Mouse (Mus musculus): ENCODE results near the gene Maf.

Maf gene

DNA sequence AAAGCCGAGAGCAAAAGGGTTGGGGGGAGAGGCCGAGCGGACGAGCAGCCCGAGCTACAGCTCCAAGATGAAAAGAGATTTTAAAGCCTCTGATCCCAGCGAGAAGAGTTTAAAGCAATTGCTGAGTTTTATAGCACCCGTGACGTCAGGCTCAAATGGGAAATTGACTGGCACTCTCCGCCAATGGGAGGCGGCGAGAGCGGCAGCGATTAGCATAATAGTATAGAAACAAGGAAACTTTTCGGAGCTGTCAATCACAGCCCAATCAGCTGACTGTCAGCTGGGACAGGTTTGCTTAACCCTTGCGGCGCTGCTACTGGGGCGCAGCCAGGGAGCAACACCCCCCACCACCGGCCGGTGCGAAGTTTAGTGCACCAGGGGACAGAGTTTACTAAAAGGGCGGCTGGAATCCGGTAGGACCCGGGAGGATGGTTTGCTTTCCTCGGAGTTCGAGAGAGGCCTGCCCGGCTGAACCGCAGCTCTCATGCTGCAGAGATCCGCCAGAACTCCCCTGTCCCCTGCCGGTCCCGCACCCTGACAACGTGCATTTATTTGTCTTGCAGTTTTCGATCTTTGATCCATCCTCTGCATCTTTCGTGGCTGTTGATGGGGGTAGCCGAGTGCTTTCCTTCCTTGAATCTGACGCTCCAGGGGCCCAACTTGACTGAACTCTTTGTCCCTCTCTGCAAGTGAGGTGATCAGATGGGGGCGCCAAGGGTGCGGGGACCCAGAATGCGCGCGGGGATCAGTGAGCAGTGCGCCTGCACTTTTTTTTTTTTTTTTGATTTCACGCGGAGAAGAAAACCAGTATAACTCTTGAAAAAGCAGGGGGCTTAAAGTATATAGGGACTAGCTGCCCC, at the start of gene Maf:
Gene Maf (minus strand): TSS at position 64 of the 860 bp plus-strand sequence.
- DNase-seq (ENCODE audit: low read depth, low spot score), result no peak

DNA sequence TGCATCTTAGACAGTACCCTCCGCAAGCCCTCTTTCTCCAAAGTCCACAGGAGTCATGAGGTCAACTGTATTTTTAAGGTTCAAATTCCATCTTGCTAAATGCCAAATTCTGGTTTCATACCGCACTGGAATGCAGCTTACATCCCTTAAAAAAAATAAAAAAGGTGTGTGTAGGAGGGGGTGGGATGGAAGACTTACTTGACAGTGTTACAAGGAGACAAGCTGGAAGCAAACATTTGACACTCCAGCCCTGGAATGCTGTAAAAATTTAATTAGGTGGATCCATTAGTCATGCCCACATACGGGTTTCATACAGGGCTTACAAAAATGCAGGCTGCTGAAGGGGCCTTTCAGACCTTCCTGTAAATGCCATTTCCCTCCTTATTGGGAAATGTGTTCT, 49.4 kb upstream of the Maf start:
- DNase-seq (ENCODE audit: low read depth, low spot score), result no peak

DNA sequence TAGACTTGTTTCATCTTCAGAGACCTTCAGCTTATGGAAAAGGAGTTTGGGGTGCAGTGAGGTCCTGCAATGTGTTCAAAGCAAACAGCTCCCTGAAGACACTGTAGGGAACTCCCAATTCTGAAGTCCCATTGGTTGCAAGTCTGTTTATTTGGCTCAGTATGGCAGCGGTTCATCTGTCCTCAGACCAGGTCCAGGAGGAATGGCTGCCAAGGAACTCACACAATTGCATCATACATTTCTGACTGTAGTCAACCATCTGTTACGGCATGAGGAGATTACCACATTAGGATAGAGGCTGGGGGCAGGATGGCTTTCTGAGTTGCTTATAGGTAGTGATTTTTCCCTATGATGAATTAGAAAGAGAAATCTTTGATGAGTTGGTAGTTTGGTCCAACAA, 48.4 kb upstream of the Maf start:
- no peak for DNase-seq (ENCODE audit: low read depth, low spot score)

DNA sequence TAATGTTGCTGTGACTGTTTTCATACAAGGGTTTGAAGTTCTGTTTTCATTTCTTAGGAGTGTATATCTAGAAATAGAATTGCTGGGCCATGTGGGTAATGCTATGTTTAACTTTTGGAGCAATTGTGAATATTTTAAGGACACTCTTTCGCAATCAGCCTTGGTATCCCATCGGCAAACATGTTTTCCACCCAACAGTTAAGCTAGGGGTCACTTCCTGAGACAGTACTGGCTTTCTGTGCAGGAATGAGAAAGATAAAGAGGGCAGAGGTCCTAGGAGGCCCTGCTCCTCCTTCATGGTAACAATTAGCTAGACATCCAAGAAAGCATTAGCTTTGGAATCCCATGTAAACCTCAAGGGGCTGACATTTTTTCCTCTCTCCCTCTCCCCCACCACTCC, 47.1 kb upstream of the Maf start:
- no peak for DNase-seq (ENCODE audit: low read depth, low spot score)

GRCm38 (mm10) chr8:115753801-115754200, 46.2 kb upstream of the Maf start:
- DNase-seq (ENCODE audit: low read depth, low spot score), result no peak

GRCm38 (mm10) chr8:115747426-115747825, 39.8 kb upstream of the Maf start:
- no peak for DNase-seq (ENCODE audit: low read depth, low spot score)

- DNase-seq (ENCODE audit: low read depth, low spot score), result no peak
Observed at GRCm38 (mm10) chr8:115745648-115746047, 38.1 kb upstream of the Maf start.

GRCm38 (mm10) chr8:115743441-115743840, 35.8 kb upstream of the Maf start:
- DNase-seq (ENCODE audit: low read depth, low spot score), result no peak

DNA sequence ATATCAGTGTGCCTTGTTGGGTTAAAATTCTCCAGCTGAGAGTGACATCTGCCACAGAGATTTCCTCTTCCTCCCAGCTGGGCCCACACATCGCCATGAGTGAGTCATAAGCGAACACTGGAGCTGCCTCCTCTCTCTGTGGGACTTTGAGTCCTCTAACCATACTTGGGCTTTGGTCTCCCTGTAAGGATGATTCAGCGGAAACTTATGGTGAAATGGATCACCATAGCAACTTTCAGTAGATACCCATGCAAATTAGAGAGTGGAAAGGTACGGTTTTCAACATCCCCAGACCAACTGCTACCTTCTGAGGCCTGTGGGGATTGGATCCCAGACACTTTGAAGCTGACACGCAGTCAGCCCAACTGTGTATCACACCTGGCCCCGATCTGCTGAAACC, 35.1 kb upstream of the Maf start:
- no peak for DNase-seq (ENCODE audit: low read depth, low spot score)

- DNase-seq (ENCODE audit: low read depth, low spot score), result no peak
Observed at GRCm38 (mm10) chr8:115741964-115742363, 34.4 kb upstream of the Maf start.

DNA sequence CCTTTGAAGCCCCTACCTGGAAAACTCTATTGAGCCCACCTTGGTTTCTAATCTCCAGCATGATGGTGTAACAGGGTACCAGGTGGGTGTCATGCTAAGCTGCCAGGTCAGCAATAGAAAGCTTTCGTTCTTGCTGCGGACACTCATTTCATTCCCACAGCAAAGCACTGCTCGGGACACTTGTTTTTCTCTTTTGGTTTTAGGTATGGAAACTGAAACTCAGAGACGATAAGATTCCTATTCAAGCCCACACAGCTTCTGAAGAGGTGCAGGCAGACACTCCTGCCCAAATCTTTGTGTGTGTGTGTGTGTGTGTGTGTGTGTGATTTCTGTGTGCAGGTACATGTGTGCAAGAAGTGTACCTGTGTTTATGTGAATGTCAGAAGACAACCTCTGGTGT, 32.2 kb upstream of the Maf start:
- DNase-seq (ENCODE audit: low read depth, low spot score), result no peak

GRCm38 (mm10) chr8:115732401-115732800, 24.8 kb upstream of the Maf start:
- no peak for DNase-seq (ENCODE audit: low read depth, low spot score)

GRCm38 (mm10) chr8:115726807-115727206, 19.2 kb upstream of the Maf start:
- no peak for DNase-seq (ENCODE audit: low read depth, low spot score)

DNA sequence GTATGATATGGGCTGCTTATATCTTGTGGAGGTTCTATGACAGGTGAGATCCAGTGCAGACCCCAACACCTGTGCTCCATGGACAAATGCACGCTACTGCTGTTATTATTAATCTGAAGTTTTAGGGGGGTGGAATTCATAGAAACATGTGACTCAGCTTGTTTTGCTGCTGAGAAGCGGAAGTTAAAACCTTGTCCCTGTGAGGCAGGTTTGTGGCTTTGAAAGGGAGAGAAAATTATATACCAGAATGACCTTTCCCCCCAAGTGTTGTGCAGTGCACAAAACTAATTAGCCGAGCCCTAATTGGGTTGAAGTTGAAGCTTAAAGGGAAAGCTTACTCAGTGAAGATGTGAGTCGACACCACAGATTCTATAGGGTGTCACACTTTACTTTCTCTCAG, 18.6 kb upstream of the Maf start:
- DNase-seq (ENCODE audit: low read depth, low spot score), result no peak

DNA sequence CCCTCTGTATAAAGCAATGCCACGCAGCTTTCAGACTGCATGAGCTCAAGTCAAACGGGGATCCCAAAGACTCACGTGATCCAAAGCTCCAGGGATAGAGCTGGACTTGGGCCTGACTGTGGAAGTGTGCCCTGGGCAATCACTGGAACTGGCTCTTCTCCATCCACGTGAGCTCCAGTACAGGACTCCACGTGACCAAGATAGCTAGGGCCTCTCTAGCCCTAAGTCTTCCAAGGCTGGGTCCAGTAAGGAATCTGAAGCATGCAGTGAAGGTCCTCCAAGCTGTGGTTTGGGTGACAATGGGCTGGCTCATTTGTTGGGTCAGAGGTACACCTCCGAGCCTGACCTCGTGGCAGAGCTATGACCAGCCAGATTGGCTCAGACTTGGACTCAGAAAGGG, 11.5 kb upstream of the Maf start:
- no peak for DNase-seq (ENCODE audit: low read depth, low spot score)

DNA sequence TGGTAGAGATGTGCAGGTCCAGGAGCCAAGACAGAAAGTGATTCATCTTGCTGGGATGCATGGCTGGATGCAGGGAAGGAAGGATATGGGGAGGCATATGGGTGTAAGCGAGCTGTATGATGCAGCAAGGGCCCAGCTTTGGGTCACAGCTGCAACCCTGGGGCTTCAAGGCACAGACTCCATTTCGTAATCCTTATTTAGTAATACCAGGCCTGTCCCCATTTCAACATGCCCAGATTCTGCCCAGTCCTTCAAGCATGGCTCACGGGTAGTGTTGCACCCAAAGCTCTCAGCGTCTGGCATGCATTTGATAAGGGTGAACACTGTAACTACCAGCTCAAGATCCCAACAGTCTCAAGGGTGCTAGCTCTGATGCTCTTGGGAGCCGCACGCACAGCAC, 11.0 kb upstream of the Maf start:
- DNase-seq (ENCODE audit: low read depth, low spot score), result no peak

- DNase-seq (ENCODE audit: low read depth, low spot score), result no peak
Observed at GRCm38 (mm10) chr8:115715262-115715661, 7.7 kb upstream of the Maf start.

- no peak for DNase-seq (ENCODE audit: low read depth, low spot score)
Observed at GRCm38 (mm10) chr8:115711106-115711505, 3.5 kb upstream of the Maf start.

DNA sequence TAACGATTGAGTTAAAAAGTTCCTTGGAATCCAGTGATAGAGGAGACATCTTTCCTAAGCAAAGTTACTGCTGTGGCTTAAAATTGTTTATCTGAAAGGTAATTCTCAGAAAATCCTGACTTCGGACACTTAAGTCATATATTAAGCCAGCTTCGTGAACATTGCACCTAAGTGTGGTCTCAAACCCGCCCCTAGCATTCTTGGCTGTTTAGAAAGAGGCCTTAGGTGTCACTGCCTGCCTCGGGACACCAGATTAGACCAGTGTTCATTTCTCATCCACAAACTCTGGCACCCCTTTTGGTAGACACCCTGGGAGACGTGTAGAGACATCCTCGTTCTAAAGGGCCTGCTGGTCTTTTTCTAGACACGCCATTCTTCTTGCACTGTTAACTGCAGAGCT, 2.3 kb upstream of the Maf start:
- DNase-seq (ENCODE audit: low read depth, low spot score), result no peak

DNA sequence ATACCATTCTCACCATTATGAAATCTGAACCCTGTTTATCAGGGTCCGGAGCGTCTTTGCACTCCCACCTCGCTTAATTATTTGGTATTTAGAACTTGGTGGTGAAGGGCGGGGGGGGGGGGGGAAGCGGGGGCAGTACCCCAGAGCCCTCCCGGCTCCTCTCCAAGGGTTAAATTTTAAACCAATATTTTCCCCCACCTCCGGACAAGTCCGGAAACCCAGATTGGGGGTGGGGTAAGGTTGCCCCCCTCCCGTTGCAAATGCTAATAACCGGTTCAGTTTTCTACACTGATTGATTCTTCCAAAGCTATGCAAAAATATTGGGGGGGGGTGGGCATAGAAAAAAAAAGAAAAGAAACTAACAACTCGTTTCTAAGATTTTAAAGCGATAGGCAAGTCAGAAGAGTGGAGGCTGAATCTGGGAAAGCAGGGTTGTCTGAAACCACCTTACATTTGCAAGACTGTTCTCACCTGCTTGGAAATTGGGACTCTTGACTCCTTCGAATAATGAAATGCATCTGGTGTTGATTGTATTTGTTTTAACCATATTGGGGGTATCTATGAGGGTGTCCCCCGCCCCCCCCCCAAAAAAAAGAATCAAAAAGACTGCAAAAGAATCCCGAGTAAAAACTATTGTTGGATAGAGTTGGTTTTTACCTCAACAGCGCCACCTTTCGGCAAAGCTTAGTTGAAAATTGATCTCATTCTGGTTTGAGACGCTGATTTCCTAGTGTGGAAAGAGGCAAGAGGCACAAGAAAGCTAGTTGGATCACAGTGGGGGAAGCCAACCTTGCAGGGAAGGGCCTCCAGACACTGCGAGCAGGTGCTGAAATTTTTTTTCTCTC, 1.6 kb upstream of the Maf start:
- DNase-seq (ENCODE audit: low read depth, low spot score), result peak; percentile 1

GRCm38 (mm10) chr8:115706861-115707730, 498 bp downstream of the Maf start:
- DNase-seq (ENCODE audit: low read depth, low spot score), result no peak

DNA sequence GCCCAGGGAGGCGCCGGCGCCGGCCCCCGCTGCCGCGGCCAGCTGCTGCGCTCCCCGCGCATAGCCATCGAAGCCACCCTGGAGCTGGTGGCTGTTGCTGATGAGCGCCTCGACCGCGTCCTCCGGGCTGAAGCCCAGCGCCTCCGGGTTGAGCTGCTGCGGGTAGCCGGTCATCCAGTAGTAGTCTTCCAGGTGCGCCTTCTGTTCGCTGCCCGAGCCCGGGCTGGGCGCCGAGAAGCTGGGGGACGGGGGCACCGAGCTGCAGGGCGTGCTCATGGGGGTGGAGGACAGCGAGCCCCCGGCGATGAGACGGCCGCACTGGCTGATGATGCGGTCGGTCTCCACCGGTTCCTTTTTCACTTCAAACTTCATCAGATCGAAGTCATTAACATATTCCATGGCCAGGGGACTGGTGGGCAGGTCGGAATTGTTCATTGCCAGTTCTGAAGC, 1.2 kb downstream of the Maf start:
- DNase-seq (ENCODE audit: low read depth, low spot score), result no peak

Measured in c-Kit-negative CD71-positive TER-119-positive erythroid progenitor cells, embryonic 14.5 days (primary cell).